Mouse (Mus musculus) intestine, postnatal 0 days (tissue): ENCODE measurements around the gene Hmgb4. TPM values are rescaled to one million over a fixed set of nuclear protein-coding genes. Genes with fewer than 3 reads are reported as not detected.

Experiments used
- ATAC-seq: fragments of 200-750 bp; cut with Nextera tagmentation; 2 replicates; pipeline ENCODE4 v1.8.0; 2017; ENCODE audit warnings: mild to moderate bottlenecking, moderate TSS enrichment, moderate library complexity
- H3K27ac ChIP-seq: fragments of 300-500 bp; sonication (generic); 2 replicates; pipeline ENCODE4 v1.5.1; 2014; ENCODE audit warnings: mild to moderate bottlenecking, low read depth, low read length, moderate library complexity
- H3K27me3 ChIP-seq: fragments of 300-500 bp; sonication (generic); replicated peaks from 2 replicates; pipeline ENCODE4 v1.6.1; 2014; ENCODE audit warnings: low read length, mixed read lengths; ENCODE audit not compliant: control insufficient read depth, insufficient read depth
- H3K36me3 ChIP-seq: fragments of 300-500 bp; sonication (generic); 2 replicates; pipeline ENCODE4 v1.6.1; 2014; ENCODE audit warnings: mild to moderate bottlenecking, moderate library complexity; ENCODE audit not compliant: control insufficient read depth, insufficient read depth
- H3K4me1 ChIP-seq: fragments of 300-500 bp; sonication (generic); replicated peaks from 2 replicates; pipeline ENCODE4 v1.6.1; 2014; ENCODE audit warnings: antibody characterized with exemption, low read length, mixed read lengths; ENCODE audit not compliant: control insufficient read depth, insufficient read depth
- H3K4me2 ChIP-seq: fragments of 300-500 bp; sonication (generic); replicated peaks from 2 replicates; pipeline ENCODE4 v1.6.1; 2014; ENCODE audit warnings: low read depth, mild to moderate bottlenecking, moderate library complexity
- H3K4me3 ChIP-seq: fragments of 300-500 bp; sonication (generic); 2 replicates; pipeline ENCODE4 v1.5.1; 2014; ENCODE audit warnings: low read depth, low read length
- H3K9ac ChIP-seq: fragments of 300-500 bp; sonication (generic); 2 replicates; pipeline ENCODE4 v1.6.1; 2014; ENCODE audit warnings: mild to moderate bottlenecking, low read depth, low read length
- H3K9me3 ChIP-seq: fragments of 300-500 bp; sonication (generic); 2 replicates; pipeline ENCODE4 v1.6.1; 2016; ENCODE audit warnings: mixed run types; ENCODE audit not compliant: control insufficient read depth
- CTCF ChIP-seq: sonication (generic); IDR thresholded peaks from 2 replicates; pipeline ENCODE4 v1.5.1; 2016; ENCODE audit warnings: low read depth, mild to moderate bottlenecking, control low read depth, antibody characterized with exemption, moderate library complexity
- WGBS: fragments of 180-500 bp; shearing (Covaris S2); extraction: QIAGEN DNeasy Blood & Tissue Kit; methylation state at CpG from one replicate; pipeline ENCODE4 v1.1.7; 2014; 5-methylcytosine and 5-hydroxymethylcytosine counted together
- polyA plus RNA-seq: library from polyadenylated mRNA; unstranded; fragments of >200 nt; fragmentation: Nextera tagmentation; extraction: Ambion mirVana; gene quantifications from 2 replicates; pipeline ENCODE4 v1.2.1, GENCODE M21; 2015

The Hmgb4 gene
- polyA plus RNA-seq, 1 experiment from 2014 or later, result not detected

DNA sequence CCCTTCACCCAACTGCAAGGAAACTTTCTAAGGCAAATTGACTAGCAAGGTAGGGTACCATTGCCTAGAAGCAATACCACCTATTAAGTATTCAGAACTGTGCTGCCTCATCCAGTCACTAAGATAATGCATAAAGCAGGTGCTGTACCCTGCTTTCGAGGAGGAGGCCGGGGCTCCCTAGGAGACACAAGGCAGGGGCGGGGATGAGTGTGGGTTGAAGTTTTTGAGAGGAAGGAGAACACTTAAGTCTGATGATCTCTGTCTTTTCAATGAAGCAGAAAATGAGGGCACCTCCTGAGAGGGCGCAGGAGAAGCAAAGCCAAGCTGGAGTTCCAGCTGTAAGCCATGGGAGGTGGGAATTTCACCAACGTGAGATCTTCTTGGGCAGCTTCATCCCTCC, 1.5 kb downstream of the Hmgb4 start:
- H3K27ac ChIP-seq, result no peak overlapping the region
- no peaks in the 10 kb centered on the region for H3K4me1 ChIP-seq
- no peaks in the 10 kb centered on the region for H3K36me3 ChIP-seq
- H3K27me3 ChIP-seq, result no peaks in the 10 kb centered on the region
- TF ChIP-seq CTCF, result no peak
- no peak overlapping the region for H3K4me3 ChIP-seq
- WGBS, result 80% methylated on average over 5 of the region's 5 CpGs
- H3K9me3 ChIP-seq, result no peaks in the 10 kb centered on the region
- no peak overlapping the region for H3K9ac ChIP-seq
- no peak for ATAC-seq
- no peak overlapping the region for H3K4me2 ChIP-seq

DNA sequence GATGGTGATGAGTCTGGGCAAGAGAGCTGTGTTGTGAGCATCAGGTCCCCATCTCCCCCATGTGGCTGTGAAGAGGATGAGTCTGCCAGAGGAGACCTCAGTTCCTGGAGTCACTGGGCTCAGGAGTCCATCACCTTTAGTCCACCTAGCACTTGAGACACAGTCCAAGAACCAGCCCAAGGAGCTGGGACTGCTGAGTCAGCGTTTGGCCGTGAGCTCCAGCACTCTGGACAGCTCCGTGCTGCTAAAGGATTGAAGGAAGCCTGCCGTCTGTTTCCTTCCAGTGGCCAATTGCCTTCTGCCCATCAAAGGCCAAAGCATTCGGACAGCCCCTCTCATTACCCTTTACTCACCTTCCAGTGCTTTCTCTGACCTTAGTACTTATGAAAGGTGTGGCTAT, 12.1 kb downstream of the Hmgb4 start:
- H3K9ac ChIP-seq, result no peak overlapping the region
- no peak for ATAC-seq
- H3K4me3 ChIP-seq, result no peak overlapping the region

DNA sequence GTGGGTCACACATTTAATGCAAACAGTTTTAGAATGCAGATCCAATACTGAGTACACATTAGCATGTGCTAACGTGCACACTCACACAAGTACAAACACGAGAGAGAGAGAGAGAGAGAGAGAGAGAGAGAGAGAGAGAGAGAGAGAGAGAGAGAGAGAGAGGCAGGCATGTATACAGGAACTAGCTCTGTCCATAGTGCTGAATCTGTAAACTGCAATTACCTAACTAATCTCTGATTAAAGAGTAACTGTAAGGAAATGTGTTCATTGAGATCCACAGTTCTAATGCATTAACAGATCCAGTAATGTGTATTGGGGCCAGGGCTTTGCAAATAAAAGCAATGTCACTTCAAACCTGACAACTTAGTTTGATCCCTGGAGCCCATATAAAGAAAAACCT, 15.6 kb downstream of the Hmgb4 start:
- 10% methylated on average over 2 of the region's 2 CpGs for WGBS
- no peak overlapping the region for H3K9ac ChIP-seq
- no peaks in the 10 kb centered on the region for H3K4me1 ChIP-seq
- H3K4me2 ChIP-seq, result no peak overlapping the region
- H3K9me3 ChIP-seq, result no peaks in the 10 kb centered on the region
- no peak overlapping the region for H3K27ac ChIP-seq
- no peak for TF ChIP-seq CTCF
- no peak for ATAC-seq
- H3K36me3 ChIP-seq, result no peaks in the 10 kb centered on the region
- no peaks in the 10 kb centered on the region for H3K27me3 ChIP-seq
- H3K4me3 ChIP-seq, result no peak overlapping the region

More for the DNA sequence above, 12.1 kb downstream of the Hmgb4 start:
- no peak overlapping the region for H3K4me2 ChIP-seq
- no peaks in the 10 kb centered on the region for H3K9me3 ChIP-seq
- TF ChIP-seq CTCF, result no peak
- H3K4me1 ChIP-seq, result no peaks in the 10 kb centered on the region
- H3K27me3 ChIP-seq, result no peaks in the 10 kb centered on the region
- no peak overlapping the region for H3K27ac ChIP-seq
- H3K36me3 ChIP-seq, result no peaks in the 10 kb centered on the region
- 2% methylated on average over 5 of the region's 5 CpGs for whole genome bisulfite sequencing

DNA sequence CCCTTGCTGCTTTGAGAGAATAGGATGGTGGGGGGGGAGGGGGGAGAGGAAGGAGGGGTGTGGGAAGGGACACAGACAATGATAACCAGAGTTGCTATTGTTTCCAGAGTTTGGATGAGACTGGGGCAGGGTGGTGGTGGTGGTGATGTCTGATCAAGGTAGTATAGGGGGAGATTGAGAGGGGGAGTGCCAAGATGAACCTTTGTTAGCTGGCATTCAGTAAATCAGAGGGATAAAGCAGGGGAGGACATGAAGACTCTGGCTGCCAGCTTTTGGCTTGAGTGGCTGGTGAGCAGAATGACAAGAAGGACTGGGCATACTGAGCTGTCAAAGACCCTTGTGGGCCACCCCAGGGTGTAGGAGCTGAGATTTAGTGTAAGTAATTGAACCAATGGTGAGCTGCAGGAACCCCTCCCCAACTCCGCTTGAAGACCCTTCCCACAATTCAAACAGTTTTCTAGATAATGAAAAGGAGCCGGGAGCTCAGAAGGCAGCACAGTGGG, 18.9 kb downstream of the Hmgb4 start:
- H3K4me1 ChIP-seq, result no peaks in the 10 kb centered on the region
- no peak for TF ChIP-seq CTCF
- H3K27ac ChIP-seq, result no peak overlapping the region
- no peak for ATAC-seq
- no peak overlapping the region for H3K4me2 ChIP-seq
- H3K9ac ChIP-seq, result no peak overlapping the region
- WGBS, result 70% methylated on average over 2 of the region's 2 CpGs
- no peaks in the 10 kb centered on the region for H3K36me3 ChIP-seq
- no peak overlapping the region for H3K4me3 ChIP-seq
- no peaks in the 10 kb centered on the region for H3K9me3 ChIP-seq
- no peaks in the 10 kb centered on the region for H3K27me3 ChIP-seq

DNA sequence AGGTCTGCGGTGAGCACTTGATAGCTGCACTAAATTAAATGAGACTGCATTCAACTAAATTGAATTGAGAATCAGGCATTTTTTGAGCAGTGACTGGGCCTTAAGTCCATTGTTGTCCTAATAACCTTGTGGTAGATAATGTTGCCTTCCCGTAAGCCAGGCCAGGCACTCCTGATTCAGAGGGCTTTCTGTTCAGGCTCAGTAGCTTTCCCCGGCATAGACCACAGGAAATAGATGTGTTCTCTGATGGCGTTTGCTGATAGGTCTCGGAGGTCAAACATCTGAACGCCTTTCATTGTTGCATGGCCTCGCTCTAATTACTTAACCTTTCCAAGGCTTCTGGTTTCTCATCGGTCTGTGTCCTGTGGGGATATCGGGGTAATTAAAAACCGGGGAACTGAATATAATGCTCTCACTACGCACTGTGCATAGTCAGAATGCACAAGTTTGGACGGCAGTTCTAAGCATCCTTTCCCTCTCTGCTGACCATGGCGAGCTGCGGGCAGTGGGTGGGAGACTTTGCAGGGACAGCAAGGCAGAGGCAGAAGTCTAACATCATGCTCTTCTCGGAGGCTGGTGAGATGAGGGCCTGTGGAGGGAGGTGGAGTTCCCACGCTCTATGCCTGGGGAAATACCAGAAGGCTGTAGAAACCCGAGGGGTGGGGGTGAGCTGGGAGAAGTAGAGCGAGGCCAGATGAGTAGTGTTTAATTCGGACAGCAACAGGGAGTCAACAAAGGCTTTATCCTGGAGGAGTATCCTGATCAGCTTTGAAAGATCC, 19.5 kb downstream of the Hmgb4 start:
- Histone ChIP-seq H3K9ac (no peak overlapping the region), H3K27me3 (no peaks in the 10 kb centered on the region), H3K4me1 (no peaks in the 10 kb centered on the region), H3K9me3 (no peaks in the 10 kb centered on the region), H3K4me2 (no peak overlapping the region), H3K4me3 (no peak overlapping the region), H3K27ac (no peak overlapping the region), H3K36me3 (no peaks in the 10 kb centered on the region)
- WGBS, result 44% methylated on average over 19 of the region's 19 CpGs
- ATAC-seq, result no peak
- TF ChIP-seq CTCF, result no peak

DNA sequence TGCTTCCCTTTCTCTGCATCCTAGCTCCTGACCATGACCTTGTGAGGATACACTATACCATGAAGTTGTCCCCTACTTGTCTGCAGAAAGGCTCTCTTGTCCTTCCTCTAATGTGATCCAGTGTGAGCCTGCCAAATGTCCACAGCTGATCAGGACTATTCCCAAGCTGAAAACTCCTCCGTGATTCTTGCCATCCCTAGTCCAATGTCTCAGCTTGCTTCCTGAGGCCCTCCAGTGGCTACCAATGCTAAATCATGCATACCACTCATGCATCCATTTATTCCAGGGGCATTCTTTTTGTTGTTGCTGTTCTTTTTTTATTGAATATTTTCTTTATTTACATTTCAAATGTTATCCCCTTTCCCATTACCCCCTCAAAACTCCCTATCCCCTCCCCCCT, 21.6 kb downstream of the Hmgb4 start:
- Histone ChIP-seq H3K36me3 (no peaks in the 10 kb centered on the region), H3K9me3 (no peaks in the 10 kb centered on the region), H3K4me2 (no peak overlapping the region), H3K27ac (no peak overlapping the region), H3K4me3 (no peak overlapping the region), H3K27me3 (no peaks in the 10 kb centered on the region), H3K9ac (no peak overlapping the region), H3K4me1 (no peaks in the 10 kb centered on the region)
- no peak for ATAC-seq
- no peak for TF ChIP-seq CTCF
- WGBS, result 35% methylated on average over 1 of the region's 1 CpGs
